Mouse (Mus musculus): ENCODE measurements around the gene Kndc1.

DNA sequence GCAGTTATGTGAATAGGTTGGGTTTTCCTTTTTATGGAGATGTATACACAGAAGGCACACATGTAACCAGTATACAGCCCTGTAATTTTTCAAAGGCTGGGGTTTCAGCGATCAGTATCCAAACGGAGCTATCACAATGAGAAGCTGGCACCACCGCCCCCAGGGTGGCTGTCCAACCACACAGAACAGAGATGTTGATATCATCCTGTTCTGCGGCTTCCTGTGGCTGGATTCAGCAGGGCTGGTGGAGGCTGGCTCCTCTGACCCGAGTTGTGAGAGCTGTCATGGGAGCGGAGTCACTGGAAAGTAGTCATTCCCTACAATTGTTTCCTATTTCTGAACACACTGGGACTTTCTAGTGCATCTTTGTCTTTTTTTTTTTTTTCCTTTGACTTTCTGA lies 10.8 kb downstream of the Kndc1 start:
- no peak for TF ChIP-seq POLR2A (IDR thresholded peaks at IDR 0.05; ENCODE audit: low read depth, low read length)
- no peak for TF ChIP-seq CTCF (conservative IDR thresholded peaks at IDR 0.05; ENCODE audit: insufficient read depth, insufficient read length, low read depth, low read length)
